In the genomic region with DNA sequence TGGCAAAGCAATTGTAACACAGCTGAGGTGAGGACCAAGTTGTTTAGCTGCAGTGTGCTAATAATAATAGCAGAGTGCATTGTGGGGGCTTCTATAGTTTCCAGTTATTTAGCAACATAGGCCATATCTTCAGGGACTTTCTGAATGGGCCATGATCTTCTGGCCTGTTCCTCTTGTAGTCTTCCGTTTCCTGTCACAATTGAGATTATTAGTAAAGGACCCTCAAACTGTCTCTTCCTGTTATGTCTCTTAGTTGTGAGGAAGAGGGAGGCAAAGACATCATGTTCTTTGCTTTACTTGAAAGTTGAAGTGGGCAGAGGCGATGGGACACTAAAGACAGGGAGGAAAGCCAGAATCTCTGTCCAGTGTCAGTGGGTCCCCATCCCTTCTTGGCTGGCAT, we compare ENCODE assay signal across 15 mouse cellular contexts.
"Had no signal": no experiment of that assay in that cellular context is flagged by ENCODE, and none has a peak within 500 bp of the region (broad histone marks: within the 10 kb centered on the region; RNA-seq: fewer than 3 reads in every experiment).

No protein-coding gene starts in this region.

- H3K27me3 ChIP-seq: limb, embryonic 15.5 days; liver, embryonic 15.5 days; megakaryocyte, embryonic 14.5 days; midbrain, embryonic 15.5 days; neural tube, embryonic 12.5 days had no signal

- H3K27ac ChIP-seq: left cerebral cortex, adult 2 months; limb, embryonic 15.5 days; liver, embryonic 15.5 days; midbrain, embryonic 15.5 days; neural tube, embryonic 12.5 days had no signal

- H3K9ac ChIP-seq: limb, embryonic 15.5 days; liver, embryonic 15.5 days; lung, embryonic 14.5 days; midbrain, embryonic 15.5 days; neural tube, embryonic 12.5 days had no signal

- H3K4me1 ChIP-seq: limb, embryonic 15.5 days; liver, embryonic 15.5 days had no signal

- H3K4me3 ChIP-seq: left cerebral cortex, adult 2 months; limb, embryonic 15.5 days; liver, embryonic 15.5 days; megakaryocyte, embryonic 14.5 days; midbrain, embryonic 15.5 days; neural tube, embryonic 12.5 days had no signal

- DNase-seq: kidney, adult 8-10 months; kidney, postnatal 25 days; lung, embryonic 14.5 days; lung, postnatal 10 days; lung, postnatal 4 days; retina, postnatal 1 day; thymus, postnatal 14 days had no signal

- H3K4me2 ChIP-seq: limb, embryonic 15.5 days; liver, embryonic 15.5 days; lung, embryonic 14.5 days; midbrain, embryonic 11.5 days; midbrain, embryonic 15.5 days; neural tube, embryonic 12.5 days had no signal

- H3K9me3 ChIP-seq: limb, embryonic 15.5 days; liver, embryonic 15.5 days; midbrain, embryonic 15.5 days; neural tube, embryonic 12.5 days had no signal

- ATAC-seq: intestine, postnatal 0 days; midbrain, embryonic 15.5 days had no signal

- H3K36me3 ChIP-seq: limb, embryonic 15.5 days; liver, embryonic 15.5 days; midbrain, embryonic 15.5 days; neural tube, embryonic 12.5 days had no signal
